20 mouse cellular contexts compared by ENCODE assay signal in genomic region chr5:105525004-105525403, GRCm38 (mm10). TPM values are rescaled to one million over a fixed set of nuclear protein-coding genes. Genes with fewer than 3 reads are reported as not detected.
A peak's percentile ranks its signal among the peaks of the same experiment; 100 is the strongest.
DNase-seq lines count a peak whose midpoint lies in the region; ATAC-seq lines count a peak whose summit lies in the region.
"Had no signal": no experiment of that assay in that cellular context is flagged by ENCODE, and none has a peak within 500 bp of the region (broad histone marks: within the 10 kb centered on the region; RNA-seq: fewer than 3 reads in every experiment).

No protein-coding gene starts in this region.

- no peak for ATAC-seq in heart, embryonic 12.5 days (ENCODE audit: insufficient number of reproducible peaks, low FRiP score)
- ATAC-seq in megakaryocyte, adult 5-6 weeks (ENCODE audit: poor library complexity, severe bottlenecking) = no peak
- ATAC-seq in liver, embryonic 15.5 days (ENCODE audit: insufficient read depth) = no peak
- ATAC-seq in intestine, embryonic 15.5 days = no peak
- ATAC-seq: forebrain, embryonic 15.5 days had no signal

- H3K9ac ChIP-seq in heart, embryonic 12.5 days = no peak overlapping the region
- H3K9ac ChIP-seq in liver, embryonic 15.5 days = no peak overlapping the region
- no peak overlapping the region for H3K9ac ChIP-seq in intestine, embryonic 15.5 days
- H3K9ac ChIP-seq: forebrain, embryonic 15.5 days; hindbrain, embryonic 12.5 days; neural tube, embryonic 13.5 days had no signal

- peak overlapping the region; percentile 83 for H3K27ac ChIP-seq in heart, embryonic 12.5 days (ENCODE audit: poor library complexity, severe bottlenecking)
- H3K27ac ChIP-seq in liver, embryonic 15.5 days (replicated peaks) = peak overlapping the region; percentile 87
- no peak overlapping the region for H3K27ac ChIP-seq in intestine, embryonic 15.5 days
- H3K27ac ChIP-seq: forebrain, embryonic 15.5 days; hindbrain, embryonic 12.5 days; macrophage; neural tube, embryonic 13.5 days had no signal

- DNase-seq in heart, adult 18-20 months = no peak
- peak; percentile 60 for DNase-seq in NIH3T3 (ENCODE audit: low read depth)
- no peak for DNase-seq in kidney, postnatal 4 days
- DNase-seq: cerebellum, adult 9-10 months; gastrocnemius, postnatal 36 days; kidney, adult 8-10 months; kidney, postnatal 14 days; midbrain, embryonic 14.5 days; right cerebral cortex, postnatal 14 days; spleen, adult 18-20 months; thymus, postnatal 25 days had no signal

- H3K4me2 ChIP-seq in heart, embryonic 12.5 days = peak overlapping the region; percentile 6; the same call in 1 of the 2 replicates
- H3K4me2 ChIP-seq in liver, embryonic 15.5 days = peak overlapping the region; percentile 60
- no peak overlapping the region for H3K4me2 ChIP-seq in intestine, embryonic 15.5 days (replicated peaks)
- H3K4me2 ChIP-seq: forebrain, embryonic 15.5 days; hindbrain, embryonic 12.5 days; neural tube, embryonic 13.5 days had no signal

- 0 out of 2 replicates have a peak, but pooled peaks cover 5% of the 10 kb centered on the region for H3K36me3 ChIP-seq in heart, embryonic 12.5 days
- H3K36me3 ChIP-seq in megakaryocyte, embryonic 14.5 days (replicated peaks; ENCODE audit: low read length) = peaks cover 64% of the 10 kb centered on the region
- peaks cover 15% of the 10 kb centered on the region for H3K36me3 ChIP-seq in liver, embryonic 15.5 days (replicated peaks)
- H3K36me3 ChIP-seq in intestine, embryonic 15.5 days = no peaks in the 10 kb centered on the region
- H3K36me3 ChIP-seq: forebrain, embryonic 15.5 days had no signal

- 74% methylated on average over 12 of the region's 12 CpGs for WGBS in heart, embryonic 12.5 days
- 64% methylated on average over 12 of the region's 12 CpGs for WGBS in liver, embryonic 15.5 days (ENCODE audit: insufficient replicate concordance)
- WGBS in intestine, embryonic 15.5 days = 90% methylated on average over 12 of the region's 12 CpGs

- H3K4me1 ChIP-seq in heart, embryonic 12.5 days (replicated peaks) = peaks cover 79% of the 10 kb centered on the region
- peaks cover 92% of the 10 kb centered on the region for H3K4me1 ChIP-seq in megakaryocyte, embryonic 14.5 days
- peaks cover 90% of the 10 kb centered on the region for H3K4me1 ChIP-seq in liver, embryonic 15.5 days (replicated peaks)
- peaks cover 5% of the 10 kb centered on the region; the same call in 1 of the 2 replicates for H3K4me1 ChIP-seq in intestine, embryonic 15.5 days (replicated peaks)

- no peak overlapping the region for H3K4me3 ChIP-seq in heart, embryonic 12.5 days
- peak overlapping the region; percentile 57 for H3K4me3 ChIP-seq in megakaryocyte, embryonic 14.5 days (replicated peaks)
- H3K4me3 ChIP-seq in liver, embryonic 15.5 days (replicated peaks) = no peak overlapping the region
- no peak overlapping the region for H3K4me3 ChIP-seq in intestine, embryonic 15.5 days (replicated peaks)
- H3K4me3 ChIP-seq: forebrain, embryonic 15.5 days; hindbrain, embryonic 12.5 days; neural tube, embryonic 13.5 days had no signal

- H3K9me3 ChIP-seq in heart, embryonic 12.5 days (replicated peaks) = no peaks in the 10 kb centered on the region
- no peaks in the 10 kb centered on the region for H3K9me3 ChIP-seq in megakaryocyte, embryonic 14.5 days
- H3K9me3 ChIP-seq in liver, embryonic 15.5 days (replicated peaks) = no peaks in the 10 kb centered on the region
- H3K9me3 ChIP-seq in intestine, embryonic 15.5 days = no peaks in the 10 kb centered on the region
- H3K9me3 ChIP-seq: forebrain, embryonic 15.5 days; hindbrain, embryonic 12.5 days; neural tube, embryonic 13.5 days had no signal

- H3K27me3 ChIP-seq in heart, embryonic 12.5 days (replicated peaks) = no peaks in the 10 kb centered on the region
- no peaks in the 10 kb centered on the region for H3K27me3 ChIP-seq in megakaryocyte, embryonic 14.5 days (replicated peaks)
- no peaks in the 10 kb centered on the region for H3K27me3 ChIP-seq in liver, embryonic 15.5 days
- H3K27me3 ChIP-seq in intestine, embryonic 15.5 days (replicated peaks) = no peaks in the 10 kb centered on the region
- H3K27me3 ChIP-seq: forebrain, embryonic 15.5 days; hindbrain, embryonic 12.5 days; neural tube, embryonic 13.5 days had no signal

RNA-seq across cellular contexts. Expression of gene Lrrc8c, which starts 5.8 kb away (rescaled TPM):
- 27.1 and 35.1 TPM in 2 replicates for polyA plus RNA-seq in heart, embryonic 12.5 days (2016; fragmentation: Nextera tagmentation; extraction: Ambion mirVana)
- 10 to 100 TPM; 26.7 to 29.9 TPM for total RNA-seq in heart, adult 18-20 months (2021)
- polyA plus RNA-seq in megakaryocyte, embryonic 14.5 days (2012; ENCODE audit: insufficient read depth, low replicate concordance) = 30.7 and 117 TPM in 2 replicates
- total RNA-seq in megakaryocyte, adult 5-6 weeks (2015) = 51.2 and 57.7 TPM in 2 replicates
- total RNA-seq in megakaryocyte, adult 5-6 weeks (2017) = 9.7 and 12.2 TPM in 2 replicates
- 15.2 and 15.5 TPM in 2 replicates for polyA plus RNA-seq in liver, embryonic 15.5 days (2015; fragmentation: Nextera tagmentation; extraction: Ambion mirVana)
- 15.0 and 16.2 TPM in 2 replicates for polyA plus RNA-seq in intestine, embryonic 15.5 days (2015; fragmentation: Nextera tagmentation; extraction: Ambion mirVana)
